Mouse (Mus musculus) ES-E14 (cell line): ENCODE measurements around the gene Plac1. TPM values are rescaled to one million over a fixed set of nuclear protein-coding genes. Genes with fewer than 3 reads are reported as not detected.
A peak's percentile ranks its signal among the peaks of the same experiment; 100 is the strongest.

Experiments
- DNase-seq: peaks from one replicate; pipeline ENCODE4 v3.0.0-alpha.2; 2013; ENCODE audit warnings: low read depth, low spot score
- H3K27ac ChIP-seq: 2 replicates; pipeline ENCODE4 v1.5.1; 2012; ENCODE audit warnings: low read depth, mild to moderate bottlenecking, low read length, moderate library complexity, mixed read lengths; ENCODE audit not compliant: poor library complexity, insufficient read depth, severe bottlenecking
- H3K36me3 ChIP-seq: 2 replicates; pipeline ENCODE4 v1.6.1; 2012; ENCODE audit warnings: mild to moderate bottlenecking, low read length, moderate library complexity, mixed read lengths; ENCODE audit not compliant: control insufficient read depth, poor library complexity, insufficient read depth, severe bottlenecking
- H3K4me1 ChIP-seq, 2 experiments: fragments of 150-350 bp in 1 of 2; sonication (generic) in 1 of 2; 2 replicates each; pipeline ENCODE4 v1.6.1; 2012; ENCODE audit warnings: low read length in 2 of 2, mild to moderate bottlenecking in 1 of 2, mixed read lengths in 1 of 2; ENCODE audit not compliant: control insufficient read depth in 2 of 2, insufficient read depth in 2 of 2, poor library complexity in 1 of 2
- H3K4me3 ChIP-seq, 2 experiments: fragments of 150-350 bp in 1 of 2; sonication (generic) in 1 of 2; 2 replicates each; pipeline ENCODE4 v1.5.1; 2012; ENCODE audit warnings: low read length in 2 of 2, low read depth in 1 of 2, mild to moderate bottlenecking in 1 of 2, mixed read lengths in 1 of 2; ENCODE audit not compliant: insufficient read depth in 1 of 2, poor library complexity in 1 of 2, severe bottlenecking in 1 of 2
- H3K9ac ChIP-seq: 2 replicates; pipeline ENCODE4 v1.6.1; 2012; ENCODE audit warnings: low read depth, mild to moderate bottlenecking, low read length, mixed read lengths; ENCODE audit not compliant: poor library complexity, insufficient read depth, severe bottlenecking
- H3K9me3 ChIP-seq: fragments of 150-350 bp; sonication (generic); 2 replicates; pipeline ENCODE4 v1.6.1; 2012; ENCODE audit warnings: low read depth, mild to moderate bottlenecking, low read length; ENCODE audit not compliant: control insufficient read depth, insufficient read depth
- CHD2 ChIP-seq: IDR thresholded peaks from 2 replicates; pipeline ENCODE4 v1.6.1; 2014; ENCODE audit warnings: mild to moderate bottlenecking, low read depth, low read length, inconsistent platforms
- HCFC1 ChIP-seq: IDR thresholded peaks from 2 replicates; pipeline ENCODE4 v1.6.1; 2012; ENCODE audit warnings: low read length, inconsistent platforms, borderline replicate concordance; ENCODE audit not compliant: insufficient read depth
- MAFK ChIP-seq: IDR thresholded peaks from 2 replicates; pipeline ENCODE4 v1.6.1; 2014; ENCODE audit warnings: mild to moderate bottlenecking, low read depth, low read length, inconsistent platforms; ENCODE audit not compliant: insufficient read depth
- ZC3H11A ChIP-seq: IDR thresholded peaks from 2 replicates; pipeline ENCODE4 v1.6.1; 2012; ENCODE audit warnings: low read depth, mild to moderate bottlenecking, inconsistent platforms, low read length, borderline replicate concordance
- ZNF384 ChIP-seq: IDR thresholded peaks from 2 replicates; pipeline ENCODE4 v1.6.1; 2012; ENCODE audit warnings: low read depth, low read length, inconsistent platforms
- in situ Hi-C, 2 experiments: fragments of 600-800 bp; cut with MboI; formaldehyde crosslinking; loops; one replicate each; pipeline ENCODE4 v1.15.1; 2025; ENCODE audit warnings: low sequenced_read_pairs in 2 of 2, inconsistent platforms in 1 of 2; ENCODE audit not compliant: unreplicated experiment in 2 of 2
- total RNA-seq: library from RNA; depleted of rRNA; stranded (reverse); fragments of 300-350 nt; gene quantifications from 2 replicates; pipeline ENCODE4 v1.2.3, GENCODE M21; 2012

Plac1 gene
- total RNA-seq, 1 experiment: 5.7 TPM

GRCm38 (mm10) chrX:53056627-53057026 lies 183.3 kb downstream of the Plac1 start:
- DNase-seq: no peak
- no peak overlapping the region for H3K27ac ChIP-seq

GRCm38 (mm10) chrX:53055771-53056170 lies 184.1 kb downstream of the Plac1 start:
- peaks cover 0 to 2% of the 10 kb centered on the region in 2 experiments; a peak in 1 of 4 replicates for H3K4me1 ChIP-seq
- no peak for DNase-seq
- TF ChIP-seq ZC3H11A: no peak
- no peak for TF ChIP-seq ZNF384
- TF ChIP-seq HCFC1: no peak
- no peak for TF ChIP-seq CHD2
- no peak for TF ChIP-seq MAFK
- in situ Hi-C loops: no loop called here
- H3K27ac ChIP-seq: no peak overlapping the region
- H3K9ac ChIP-seq: no peak overlapping the region
- no peak overlapping the region for H3K4me3 ChIP-seq
- H3K36me3 ChIP-seq: no peaks in the 10 kb centered on the region
- no peaks in the 10 kb centered on the region for H3K9me3 ChIP-seq

More at GRCm38 (mm10) chrX:53056627-53057026, 183.3 kb downstream of the Plac1 start:
- peak overlapping the region; percentile 64 for H3K9ac ChIP-seq
- no peaks in the 10 kb centered on the region for H3K36me3 ChIP-seq
- H3K4me1 ChIP-seq: peaks cover 0 to 2% of the 10 kb centered on the region in 2 experiments; a peak in 1 of 4 replicates
- in situ Hi-C loops: no loop called here
- no peaks in the 10 kb centered on the region for H3K9me3 ChIP-seq
- TF ChIP-seq ZNF384 (no peak), HCFC1 (no peak), ZC3H11A (no peak), CHD2 (no peak), MAFK (no peak)
- peak overlapping the region; percentile 70 to 87 for H3K4me3 ChIP-seq

GRCm38 (mm10) chrX:53053885-53054284 lies 186.0 kb downstream of the Plac1 start:
- Histone ChIP-seq H3K36me3 (no peaks in the 10 kb centered on the region), H3K9me3 (no peaks in the 10 kb centered on the region), H3K4me3 (no peak overlapping the region), H3K9ac (no peak overlapping the region), H3K27ac (no peak overlapping the region), H3K4me1 (peaks cover 0 to 2% of the 10 kb centered on the region in 2 experiments; a peak in 1 of 4 replicates)
- in situ Hi-C loops: no loop called here
- TF ChIP-seq ZNF384 (no peak), ZC3H11A (no peak), HCFC1 (no peak), CHD2 (no peak), MAFK (no peak)
- DNase-seq: no peak

GRCm38 (mm10) chrX:53052652-53053500 lies 187.0 kb downstream of the Plac1 start:
- no peak for TF ChIP-seq ZNF384
- TF ChIP-seq CHD2: no peak
- TF ChIP-seq MAFK: no peak
- no peak for TF ChIP-seq ZC3H11A
- no peak for TF ChIP-seq HCFC1
- H3K9me3 ChIP-seq: no peaks in the 10 kb centered on the region
- H3K36me3 ChIP-seq: no peaks in the 10 kb centered on the region
- H3K4me3 ChIP-seq: peak overlapping the region; percentile 46 to 49
- H3K9ac ChIP-seq: no peak overlapping the region
- no peak overlapping the region for H3K27ac ChIP-seq
- H3K4me1 ChIP-seq: peaks cover 0 to 2% of the 10 kb centered on the region in 2 experiments; a peak in 1 of 4 replicates
- no peak for DNase-seq
- in situ Hi-C loops: no loop called here
